Mouse (Mus musculus) embryo, embryonic 10 days (tissue): ENCODE data around the gene Hoxd10.

Experiments used
- DNase-seq: peaks from one replicate; pipeline ENCODE4 v3.0.0-alpha.2; 2015; ENCODE audit warnings: low spot score

Hoxd10 gene

DNA sequence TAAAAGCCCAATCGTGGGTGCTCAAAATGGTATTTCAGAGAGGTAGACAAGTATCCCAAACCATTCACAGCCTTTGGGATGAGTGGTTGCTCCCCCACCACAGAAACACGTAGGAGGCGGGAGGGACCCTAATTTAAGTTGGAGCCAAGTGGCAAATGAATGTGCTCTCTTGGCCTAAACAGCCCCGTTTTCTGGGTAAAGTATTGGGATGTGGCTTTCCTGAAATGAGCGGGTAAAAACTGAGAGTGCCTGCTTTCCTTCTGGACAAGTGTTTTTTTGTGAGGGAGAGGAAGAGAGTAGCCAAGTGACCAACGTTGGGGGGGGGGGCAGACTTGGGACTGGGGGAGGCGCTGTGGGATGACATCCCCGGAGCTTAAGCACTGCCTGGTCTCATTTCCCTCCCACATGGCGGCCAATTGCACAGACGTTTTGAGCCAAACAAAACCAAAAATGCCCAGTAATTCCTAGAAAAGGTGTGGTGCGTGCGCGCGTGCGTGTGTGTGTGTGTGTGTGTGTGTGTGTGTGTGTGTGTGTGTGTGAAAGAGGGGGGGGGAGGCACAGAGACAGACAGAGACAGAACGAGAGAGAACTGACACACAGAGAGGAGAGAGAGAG is 19.3 kb downstream of the Hoxd10 start:
- peak; percentile 45 for DNase-seq

DNA sequence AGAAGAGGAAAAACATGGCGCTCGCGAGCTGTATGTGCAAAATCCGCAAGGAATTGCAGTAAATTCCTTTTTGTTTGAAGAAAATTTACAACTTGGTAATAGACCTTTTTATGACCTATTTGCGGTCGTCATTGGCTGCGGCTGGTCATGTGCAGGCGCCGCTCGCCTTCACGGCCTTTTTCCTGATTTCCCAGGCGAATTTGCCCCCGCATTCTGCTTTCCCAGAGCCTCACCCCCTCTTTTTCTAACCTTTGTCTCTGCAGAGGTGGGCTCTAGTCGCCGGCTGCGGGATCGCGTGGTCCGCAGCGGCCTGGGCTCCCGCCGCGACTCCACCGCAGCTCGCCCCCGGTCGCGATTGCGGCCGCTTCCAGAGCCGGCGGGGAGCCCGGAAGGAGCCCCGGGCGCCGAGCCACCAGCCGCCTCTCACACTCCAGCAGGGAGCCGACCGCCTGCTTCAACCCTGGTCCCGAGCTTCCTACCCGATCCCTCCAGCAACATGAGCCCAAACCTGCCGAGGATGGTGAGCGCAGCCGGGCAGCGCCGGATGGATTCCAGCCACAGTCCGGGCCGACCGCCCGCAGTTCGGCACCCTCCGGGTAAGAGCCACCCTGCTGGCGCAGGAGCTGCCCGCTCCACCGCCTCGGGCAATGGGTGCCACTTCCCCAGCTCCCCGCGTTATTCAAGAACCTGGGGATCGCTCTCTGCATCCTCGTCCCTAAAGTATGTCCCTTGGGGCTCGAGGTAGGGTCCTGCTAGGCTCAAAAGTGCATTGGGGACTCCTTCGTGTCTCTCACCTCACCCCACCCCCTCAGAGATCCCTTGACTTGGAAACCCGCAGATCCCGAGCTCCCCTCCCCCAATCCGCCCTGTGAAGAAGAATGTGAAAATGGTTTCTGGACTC is 20.2 kb downstream of the Hoxd10 start, which contains the start of the genes Hoxd3 and Hoxd4:
Gene Hoxd3 (plus strand): TSS at position 207 of the 901 bp plus-strand sequence.
Gene Hoxd4 (plus strand): TSS at position 209 of the 901 bp plus-strand sequence.
- DNase-seq = peak; percentile 75

DNA sequence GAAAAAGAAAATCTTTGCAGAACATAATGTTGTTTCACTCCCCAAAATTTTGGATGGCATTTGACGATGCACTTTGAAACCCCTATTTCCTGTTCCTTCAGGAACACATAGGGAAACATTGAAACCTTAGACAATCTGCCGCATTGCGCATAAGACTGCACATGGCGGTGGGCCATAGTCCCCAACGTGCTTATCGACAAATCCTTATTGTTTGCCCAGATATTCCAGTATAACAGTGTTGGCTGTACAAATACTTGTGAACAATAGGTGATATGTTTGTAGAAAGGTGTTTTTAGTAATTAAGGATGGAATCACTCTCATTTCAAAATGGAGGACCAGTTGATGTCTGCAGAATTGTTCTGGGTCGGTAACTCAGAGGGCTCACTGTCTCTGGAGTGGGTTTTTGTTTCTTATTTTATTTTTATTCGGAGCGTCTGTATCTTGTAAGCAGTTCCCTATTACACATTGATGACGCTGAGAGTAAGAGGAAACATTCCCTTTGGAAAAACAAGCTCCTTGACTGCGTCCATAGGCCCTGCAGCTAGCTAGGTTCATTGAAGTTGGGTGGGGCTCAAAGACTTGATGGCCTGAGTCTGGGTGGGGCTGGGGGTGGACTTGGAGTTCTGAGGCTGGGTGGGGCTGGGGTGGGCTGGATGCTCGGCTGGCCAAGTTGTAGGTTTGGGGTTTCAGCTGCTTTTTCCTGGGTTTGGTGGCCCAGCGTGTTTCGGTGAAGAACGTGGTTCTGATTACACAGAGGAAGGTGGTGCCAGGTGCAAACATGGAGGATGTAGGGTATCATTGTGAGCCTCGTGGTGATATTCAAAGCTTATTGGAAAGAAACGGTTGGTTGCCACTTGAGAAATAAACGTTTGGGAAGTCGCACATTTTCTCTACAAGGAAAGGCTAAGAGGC is 21.8 kb downstream of the Hoxd10 start:
- peak; percentile 34 for DNase-seq

DNA sequence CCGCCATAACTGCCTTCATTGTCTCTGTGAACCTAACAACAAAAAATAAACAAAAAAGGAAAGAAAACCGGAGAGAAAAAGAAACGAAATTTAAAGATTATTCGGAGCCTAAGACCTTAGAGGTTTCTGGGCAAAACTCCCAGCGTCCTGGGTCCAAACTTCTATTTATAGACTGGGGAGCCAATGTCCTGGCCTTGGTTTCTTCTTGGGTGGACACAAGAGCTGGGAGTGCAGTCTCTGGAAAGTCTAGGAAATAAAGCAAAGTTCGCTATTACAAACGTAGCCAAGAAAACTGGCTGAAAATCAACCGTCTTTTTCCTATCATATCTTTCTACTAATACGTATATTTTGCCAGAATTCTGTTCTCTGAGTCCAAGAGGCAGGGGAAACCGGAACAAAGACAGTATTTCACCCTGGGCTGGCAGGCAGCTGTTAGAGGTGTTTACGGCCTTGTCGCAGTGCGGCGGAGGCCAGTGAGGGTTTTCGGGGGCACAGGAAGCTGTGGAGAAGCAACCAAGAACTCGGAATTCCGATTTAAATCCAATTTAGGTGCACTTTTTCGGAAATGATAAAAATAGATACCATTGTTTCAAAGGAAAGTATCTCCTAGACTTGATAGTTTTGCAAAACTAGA is 22.5 kb downstream of the Hoxd10 start:
- DNase-seq = peak; percentile 63

DNA sequence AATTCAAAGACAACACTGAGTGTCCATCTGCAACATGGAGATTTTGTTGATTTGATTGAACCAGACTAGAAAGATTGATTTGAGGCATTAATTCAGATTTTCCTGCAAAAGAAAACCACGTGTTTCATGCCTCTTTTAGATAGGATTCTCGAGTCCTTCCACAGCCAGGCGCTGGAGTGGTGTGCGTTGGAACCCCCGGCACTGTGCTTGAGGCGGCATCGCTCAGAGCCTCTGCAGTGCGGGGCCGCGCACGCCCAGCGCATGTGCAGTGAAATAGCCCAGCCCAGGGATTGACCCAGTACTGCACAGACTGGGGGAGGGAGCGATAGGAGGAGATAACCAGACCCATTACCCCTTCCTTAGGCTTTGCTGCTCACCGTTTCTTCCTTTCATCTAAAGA is 23.2 kb downstream of the Hoxd10 start:
- peak; percentile 79 for DNase-seq

DNA sequence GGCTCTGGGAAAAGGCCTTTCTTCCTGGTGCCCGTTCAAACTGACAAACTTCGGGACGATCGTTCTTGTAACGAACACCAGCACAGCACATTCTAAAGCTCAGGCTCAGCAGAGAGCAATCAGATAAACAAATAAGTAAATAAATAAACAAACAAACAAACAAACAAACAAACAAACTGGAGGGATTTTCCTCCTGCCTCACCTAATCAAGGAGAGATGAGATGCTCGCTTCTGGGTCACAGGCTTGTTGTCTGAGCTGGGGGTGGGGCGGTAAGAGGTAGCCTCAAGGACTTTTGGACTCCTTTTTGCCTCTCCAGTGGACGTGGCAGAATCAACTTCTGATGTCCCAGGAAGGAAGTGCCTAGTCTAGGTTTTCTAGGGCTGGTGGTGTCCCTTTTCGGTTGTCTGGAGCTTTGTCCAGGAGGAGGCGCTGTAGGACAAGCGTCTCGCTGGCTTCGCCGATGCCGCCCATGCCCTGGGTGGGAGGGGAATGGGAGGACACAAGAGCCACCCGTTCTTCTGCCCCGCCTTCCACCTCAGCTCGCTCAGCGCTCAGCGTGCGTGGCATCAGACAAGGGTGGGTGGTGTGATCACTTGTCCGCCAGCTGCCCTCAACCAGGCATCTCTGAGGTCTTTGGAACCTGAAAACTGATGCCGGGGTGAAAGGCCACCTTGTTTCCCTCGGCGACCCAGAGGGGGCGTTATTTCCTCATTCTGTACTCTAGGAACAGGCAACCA is 23.9 kb downstream of the Hoxd10 start:
- peak; percentile 97 for DNase-seq

DNA sequence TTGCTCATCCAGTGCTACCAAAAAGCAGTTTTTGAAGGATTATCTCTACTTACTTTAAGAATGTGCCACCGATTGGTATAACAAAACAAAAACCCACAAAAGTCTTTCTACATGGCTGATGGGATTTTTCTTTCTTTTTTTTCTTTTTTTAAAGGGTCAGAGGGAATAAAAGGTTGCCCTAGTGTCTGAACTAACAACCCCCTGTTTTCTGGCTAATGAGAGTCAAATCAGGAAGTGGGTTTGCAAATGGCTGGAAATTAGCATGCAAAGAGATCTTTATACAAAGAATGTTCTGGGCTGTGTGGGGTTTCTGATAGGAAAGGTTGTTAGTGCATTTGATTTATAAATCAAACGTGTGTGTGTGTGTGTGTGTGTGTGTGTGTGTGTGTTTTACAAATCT is 28.7 kb downstream of the Hoxd10 start:
- DNase-seq = no peak

DNA sequence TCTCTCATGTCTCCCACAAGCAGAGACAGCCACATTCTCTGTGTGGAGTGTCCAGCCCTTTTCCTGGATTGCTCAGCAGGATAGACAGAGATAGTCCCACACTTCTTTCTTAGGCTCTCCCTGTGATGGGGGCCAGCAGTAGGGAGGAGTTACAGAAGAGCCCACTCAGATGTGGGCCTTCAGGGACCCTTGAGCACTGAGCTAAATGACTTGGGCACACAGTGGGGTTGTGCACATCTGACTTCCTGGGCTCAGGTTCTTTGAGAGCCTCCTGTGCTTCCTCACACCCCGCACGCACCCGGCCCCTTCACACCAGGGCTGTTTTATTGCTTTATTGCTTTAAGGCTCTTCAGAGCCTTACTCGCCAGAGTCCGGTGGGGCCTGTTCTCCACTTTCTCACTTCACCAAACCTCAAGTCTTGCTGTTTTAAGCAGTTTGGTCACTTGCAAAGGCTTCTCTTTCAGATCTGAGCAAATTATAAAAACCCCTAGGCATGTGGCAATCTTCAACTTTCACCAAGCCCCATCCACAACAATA is 29.3 kb downstream of the Hoxd10 start:
- peak; percentile 51 for DNase-seq

DNA sequence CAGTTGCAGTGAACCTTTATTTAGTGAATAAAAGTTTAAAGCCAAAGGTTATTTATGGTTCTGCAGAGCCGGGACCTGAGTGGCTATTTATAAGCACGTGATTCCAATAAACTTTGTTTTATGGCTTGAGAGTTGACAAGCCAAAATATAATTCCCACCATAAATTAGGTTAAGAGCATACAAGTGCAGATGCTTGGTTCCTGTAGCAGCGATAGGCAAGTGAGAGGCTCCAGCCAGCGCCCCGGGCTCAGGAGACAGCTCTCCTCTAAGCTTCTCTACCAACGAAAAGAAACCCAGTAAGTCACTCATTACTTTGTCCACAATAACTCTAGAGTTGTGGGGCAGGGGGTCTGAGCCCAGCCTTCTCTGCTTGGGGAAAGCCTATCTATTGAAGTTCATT is 30.2 kb downstream of the Hoxd10 start:
- DNase-seq = peak; percentile 48

DNA sequence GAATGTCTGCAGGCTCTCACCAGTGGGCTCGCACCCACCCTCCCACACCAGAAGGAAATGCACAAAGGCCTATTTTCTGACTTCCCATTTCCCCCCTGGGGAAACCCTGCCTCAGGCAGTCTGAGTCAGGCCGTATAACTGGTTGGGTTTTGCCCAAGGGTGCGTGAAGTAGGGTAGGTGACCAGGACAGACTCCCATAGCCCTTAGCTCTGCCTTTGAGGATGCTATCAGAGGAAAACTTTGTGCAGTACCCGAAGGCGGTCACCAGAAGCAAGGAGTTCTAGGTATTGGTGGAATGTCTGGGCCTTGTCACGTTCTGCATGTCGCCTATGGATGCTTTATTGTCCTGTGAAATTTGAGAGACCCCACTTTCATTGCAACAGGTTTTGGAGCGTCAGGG is 31.2 kb downstream of the Hoxd10 start:
- DNase-seq = no peak

DNA sequence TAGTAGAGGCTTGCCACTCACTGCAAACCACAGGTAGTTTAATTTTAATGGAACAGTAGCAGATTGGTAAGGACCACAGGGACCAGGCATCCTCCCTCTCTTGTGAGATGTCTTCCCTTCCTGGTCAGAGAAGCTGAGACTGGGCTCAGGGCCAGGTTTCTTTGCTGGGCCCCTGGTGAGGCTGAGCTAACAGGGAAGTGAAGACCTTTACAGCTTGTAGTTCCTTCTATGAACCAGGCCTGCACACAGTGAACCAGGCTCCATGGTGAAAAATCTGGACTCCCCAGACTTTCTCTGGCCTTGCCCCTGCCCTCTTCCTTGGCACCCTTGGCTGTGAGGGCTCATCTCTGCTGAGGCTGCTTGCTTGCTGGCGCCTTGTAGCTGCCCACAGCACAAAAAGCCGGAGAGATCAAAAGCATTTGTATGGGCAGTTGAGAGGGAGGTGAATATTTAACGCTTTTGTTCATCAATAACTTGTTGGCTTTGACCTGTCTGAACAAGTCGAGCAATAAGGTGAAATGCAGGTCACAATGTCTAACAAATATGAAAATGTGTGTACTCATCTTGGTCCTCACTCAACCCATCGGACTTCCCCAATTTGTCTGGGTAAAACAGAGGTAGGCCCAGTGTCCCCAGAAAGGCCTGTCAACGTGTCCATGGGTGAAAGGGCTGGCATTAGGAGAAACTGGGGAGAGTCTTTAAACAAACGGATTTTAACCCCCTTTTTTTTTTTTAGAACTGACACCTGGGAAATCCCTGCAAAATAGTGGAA is 32.7 kb downstream of the Hoxd10 start:
- peak; percentile 40 for DNase-seq

DNA sequence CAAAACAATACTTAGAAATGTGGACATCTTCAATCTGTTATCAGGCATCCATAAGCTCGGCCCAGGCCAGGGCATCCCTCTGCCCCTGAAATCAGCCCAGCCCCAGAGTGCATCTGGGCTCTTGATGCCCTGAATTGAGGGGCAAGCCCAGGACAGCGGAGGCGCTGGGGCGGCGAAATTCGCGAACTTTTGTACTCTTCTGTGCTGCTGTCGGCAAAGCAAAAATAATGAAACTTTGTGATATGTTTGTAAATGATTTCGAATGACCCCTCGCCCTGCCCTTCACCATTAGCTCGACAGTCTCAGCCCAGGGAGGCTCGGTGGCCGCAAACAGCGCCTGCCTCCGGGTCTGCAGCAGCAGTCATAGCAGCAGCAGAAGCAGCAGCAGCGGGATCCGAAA is 33.4 kb downstream of the Hoxd10 start:
- peak; percentile 52 for DNase-seq

DNA sequence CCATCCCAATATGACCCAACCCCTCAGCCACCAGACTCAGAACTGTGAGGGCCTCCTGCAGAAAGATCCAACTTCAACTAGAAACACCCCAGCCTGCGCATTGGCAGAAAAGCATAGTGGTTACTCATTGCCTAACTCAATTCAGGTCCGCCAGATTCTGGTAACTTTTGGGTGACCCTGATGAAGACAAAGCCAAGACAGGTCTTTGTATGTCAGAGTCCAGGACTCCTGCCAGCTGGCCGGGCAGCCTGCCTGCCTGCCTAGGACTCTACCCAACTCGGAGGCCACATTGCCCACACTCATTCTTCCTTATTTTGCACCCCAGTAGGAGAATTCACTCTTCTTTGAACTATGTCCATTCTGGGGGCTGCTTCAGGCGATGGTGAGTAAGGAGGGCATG is 34.8 kb downstream of the Hoxd10 start, which contains the start of gene Gm28230:
Gene Gm28230 (plus strand): TSS at position 178 of the 400 bp plus-strand sequence.
- DNase-seq = peak; percentile 41

DNA sequence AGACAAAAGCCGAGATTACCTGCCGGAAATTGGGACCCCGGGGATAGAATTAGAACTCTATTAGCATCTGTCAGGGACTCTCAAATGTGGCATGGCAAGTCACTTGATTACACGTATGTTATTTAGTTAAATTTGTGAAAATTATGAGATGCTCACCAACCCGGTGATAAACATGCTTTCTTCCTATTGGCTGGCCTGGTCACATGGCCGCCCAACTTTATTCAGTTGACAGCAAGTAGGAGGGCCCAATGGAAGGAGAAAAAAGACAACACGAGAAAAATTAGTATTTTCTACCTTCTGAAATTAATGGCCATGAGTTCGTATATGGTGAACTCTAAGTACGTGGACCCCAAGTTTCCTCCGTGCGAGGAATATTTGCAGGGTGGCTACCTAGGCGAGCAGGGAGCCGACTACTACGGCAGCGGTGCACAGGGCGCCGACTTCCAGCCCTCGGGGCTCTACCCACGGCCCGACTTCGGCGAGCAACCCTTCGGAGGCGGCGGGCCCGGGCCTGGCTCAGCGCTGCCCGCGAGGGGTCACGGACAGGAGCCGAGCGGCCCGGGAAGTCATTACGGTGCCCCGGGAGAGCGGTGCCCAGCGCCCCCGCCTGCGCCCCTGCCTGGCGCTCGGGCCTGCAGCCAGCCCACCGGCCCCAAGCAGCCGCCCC is 35.4 kb downstream of the Hoxd10 start:
- peak; percentile 66 for DNase-seq

DNA sequence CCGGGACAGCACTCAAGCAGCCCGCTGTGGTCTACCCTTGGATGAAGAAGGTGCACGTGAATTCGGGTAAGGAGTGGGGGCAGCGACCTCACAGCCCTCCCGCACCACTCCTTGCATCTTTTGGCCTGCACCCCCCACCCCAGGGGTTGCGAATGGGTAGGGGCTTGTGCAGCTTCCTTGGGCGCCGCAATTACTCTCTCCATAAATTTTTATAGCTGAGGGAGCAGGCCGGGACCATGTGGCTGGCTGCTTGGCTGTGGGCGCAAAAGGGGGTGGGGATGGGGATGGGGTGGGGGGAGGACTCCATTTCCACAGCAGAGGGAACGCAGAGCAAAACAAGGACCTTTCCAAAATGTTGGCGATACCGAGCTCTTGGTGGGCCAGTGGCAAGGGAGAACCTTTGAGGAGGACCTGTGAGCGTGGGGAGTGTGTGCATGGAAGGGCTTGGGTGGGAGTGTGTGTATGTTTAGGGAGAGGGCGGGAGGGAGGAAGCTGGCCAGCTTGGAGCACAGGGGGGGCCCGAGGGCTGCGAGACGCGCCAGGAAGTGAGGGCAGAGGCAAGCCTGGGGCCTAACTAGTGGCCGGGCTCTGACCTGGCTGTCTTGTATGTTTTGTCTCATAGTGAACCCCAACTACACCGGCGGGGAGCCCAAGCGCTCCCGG is 36.0 kb downstream of the Hoxd10 start:
- peak; percentile 45 for DNase-seq

DNA sequence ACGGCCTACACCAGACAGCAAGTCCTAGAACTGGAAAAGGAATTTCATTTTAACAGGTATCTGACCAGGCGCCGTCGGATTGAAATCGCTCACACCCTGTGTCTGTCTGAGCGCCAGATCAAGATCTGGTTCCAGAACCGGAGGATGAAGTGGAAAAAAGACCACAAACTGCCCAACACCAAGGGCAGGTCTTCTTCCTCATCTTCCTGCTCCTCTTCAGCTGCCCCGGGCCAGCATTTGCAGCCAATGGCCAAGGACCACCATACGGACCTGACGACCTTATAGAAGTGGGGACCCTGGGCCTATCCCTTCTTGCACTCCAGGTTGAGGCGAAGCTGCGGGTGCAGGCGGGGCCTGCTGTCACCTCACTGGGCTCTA is 36.6 kb downstream of the Hoxd10 start:
- peak; percentile 46 for DNase-seq

DNA sequence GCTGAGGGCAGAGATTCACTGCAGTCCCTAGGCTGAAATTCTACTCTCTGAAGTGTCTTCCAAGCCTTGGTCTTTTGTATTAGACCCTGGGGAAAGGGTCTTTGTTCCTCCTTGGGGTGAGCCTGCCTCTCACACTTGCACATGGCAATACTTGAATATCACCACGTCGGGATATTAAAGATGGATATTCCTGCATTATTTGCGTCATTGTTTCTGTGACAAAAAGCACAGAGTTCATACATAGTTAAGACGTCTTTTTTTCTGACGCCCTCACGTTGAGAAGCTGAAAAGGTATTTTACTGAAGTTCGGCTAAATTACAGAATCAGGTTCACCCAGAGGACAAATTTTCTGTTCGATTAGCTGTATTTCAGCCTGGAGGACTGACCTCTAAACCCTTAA is 38.6 kb downstream of the Hoxd10 start:
- peak; percentile 63 for DNase-seq

DNA sequence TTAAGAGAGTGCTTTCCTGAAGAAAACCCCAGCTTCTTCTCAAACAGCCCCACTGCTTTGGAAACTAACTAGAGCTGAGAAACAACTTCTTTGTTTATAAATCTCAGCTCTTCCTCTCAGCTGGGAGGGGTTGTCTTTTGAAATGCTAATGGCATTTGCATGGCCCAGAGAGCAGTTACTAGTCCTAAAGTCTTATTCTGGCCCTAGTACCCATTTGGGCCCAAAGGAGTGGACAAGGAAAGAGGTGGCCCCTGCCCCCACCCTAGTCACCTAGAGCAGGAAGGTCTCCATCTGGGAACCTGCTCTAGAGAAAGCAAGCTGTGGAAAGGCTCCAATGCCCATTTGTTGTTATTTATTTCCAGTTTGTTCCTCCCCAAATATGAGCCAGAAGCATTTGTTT is 39.3 kb downstream of the Hoxd10 start:
- DNase-seq = no peak
